Mouse (Mus musculus): ENCODE results near the gene Bcl2l13.

DNA sequence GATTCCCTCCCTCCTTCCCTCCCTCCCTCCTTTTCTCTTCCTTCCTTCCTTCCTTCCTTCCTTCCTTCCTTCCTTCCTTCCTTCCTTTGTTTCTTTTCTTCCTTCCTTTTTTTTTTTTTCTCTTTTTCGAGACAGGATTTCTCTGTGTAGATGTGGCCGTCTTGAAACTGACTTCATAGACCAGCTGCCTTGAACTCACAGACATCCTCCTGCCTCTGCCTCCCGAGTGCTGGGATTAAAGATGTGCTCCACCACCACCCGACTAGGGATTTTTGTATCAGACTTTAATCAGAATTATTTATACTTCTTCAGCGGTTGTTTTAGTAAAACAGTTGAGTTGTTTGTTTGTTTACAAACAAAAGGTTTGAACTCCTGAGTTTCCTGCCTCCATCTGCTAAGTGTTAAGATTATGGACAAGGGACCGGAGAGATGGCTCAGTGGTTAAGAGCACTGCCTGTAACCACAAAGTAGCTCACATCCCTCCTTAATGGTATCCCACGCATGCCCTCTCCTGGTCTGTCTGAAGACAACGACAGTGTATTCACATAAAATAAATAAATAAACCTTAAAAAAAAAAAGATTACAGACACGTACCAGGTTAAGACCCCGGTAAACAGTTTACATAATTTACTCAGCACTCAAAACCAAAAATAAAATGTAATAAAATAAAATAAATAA, 12.9 kb upstream of the Bcl2l13 start:
- TF ChIP-seq CTCF (IDR thresholded peaks at IDR 0.05; ENCODE audit: insufficient read depth, low read length): no peak
- no peak for TF ChIP-seq POLR2A (IDR thresholded peaks at IDR 0.05; ENCODE audit: borderline replicate concordance, extremely low read depth, low read depth, low read length)
